Mouse (Mus musculus): ENCODE measurements at regions not wholly inside any gene's neighbourhood (a gene's known extent, or its start where the extent isn't known, plus 50 kb on each side); places are given as distances from the start of the nearest gene placed in this dataset.
A peak's percentile ranks its signal among the peaks of the same experiment; 100 is the strongest.

- DNase-seq = no peak
Measured at GRCm38 (mm10) chr7:82921722-82922121, 54.6 kb downstream of the Mex3b start.

DNA sequence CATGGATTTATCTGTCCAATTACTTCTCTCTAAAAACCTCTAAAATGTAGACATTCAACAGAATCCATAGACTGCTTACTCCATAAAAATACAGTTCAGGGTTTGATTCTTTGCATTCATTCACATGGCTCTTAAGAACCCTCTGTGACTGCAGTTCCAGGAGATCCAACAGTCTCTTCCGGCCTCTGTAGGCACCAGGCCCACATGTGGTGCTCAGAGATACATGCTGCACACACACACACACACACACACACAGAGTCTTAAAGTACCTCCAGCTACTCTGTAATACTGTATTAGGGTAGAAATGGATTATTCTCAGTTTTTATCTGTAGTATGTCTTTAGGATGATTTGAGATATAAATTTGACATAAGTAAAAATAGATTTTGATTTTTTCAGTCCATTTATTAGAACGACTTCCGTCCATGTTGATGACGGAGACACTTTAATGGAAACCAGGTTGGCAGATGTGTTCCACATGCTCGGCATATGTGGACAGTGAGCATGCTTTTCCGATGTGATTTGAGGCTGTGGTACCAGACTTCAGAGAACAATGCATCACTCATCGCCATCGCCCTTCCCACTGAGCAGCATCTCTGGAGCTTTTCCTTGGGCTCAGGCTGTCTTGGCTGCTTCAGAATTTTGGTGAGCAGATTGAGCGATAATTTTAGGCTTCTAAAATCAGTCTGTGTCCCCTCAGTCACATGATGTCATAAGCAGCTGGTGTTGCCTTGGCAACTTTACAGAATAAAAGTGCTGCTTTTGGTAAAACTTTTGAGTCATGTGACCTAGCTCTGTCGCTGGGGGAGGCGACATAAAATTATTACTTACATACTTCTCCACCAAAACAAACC, 56.3 kb downstream of the Mex3b start:
- DNase-seq = peak; percentile 72

GRCm38 (mm10) chr7:82924092-82924491, 57.0 kb downstream of the Mex3b start:
- DNase-seq = no peak

DNA sequence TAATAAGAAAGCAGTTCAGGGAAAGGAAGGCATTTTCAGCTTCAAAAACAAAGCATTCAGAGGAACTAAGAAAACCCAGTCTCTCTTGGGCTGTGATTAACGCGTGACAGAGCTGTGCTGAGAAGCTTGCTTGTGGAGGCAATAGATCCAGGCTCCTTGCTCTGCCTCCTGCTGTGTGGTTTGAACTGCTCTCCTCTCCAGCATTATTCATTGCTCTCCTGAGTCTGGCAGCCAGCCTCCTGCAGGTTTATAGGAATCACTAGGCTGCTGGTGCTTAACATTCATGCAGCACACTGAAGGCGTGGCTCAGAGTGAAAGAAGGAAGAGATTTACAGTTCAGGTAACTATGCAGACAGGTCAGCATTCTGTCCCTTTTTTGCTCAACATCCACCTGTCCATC, 71.2 kb downstream of the Mex3b start:
- no peak for DNase-seq

DNA sequence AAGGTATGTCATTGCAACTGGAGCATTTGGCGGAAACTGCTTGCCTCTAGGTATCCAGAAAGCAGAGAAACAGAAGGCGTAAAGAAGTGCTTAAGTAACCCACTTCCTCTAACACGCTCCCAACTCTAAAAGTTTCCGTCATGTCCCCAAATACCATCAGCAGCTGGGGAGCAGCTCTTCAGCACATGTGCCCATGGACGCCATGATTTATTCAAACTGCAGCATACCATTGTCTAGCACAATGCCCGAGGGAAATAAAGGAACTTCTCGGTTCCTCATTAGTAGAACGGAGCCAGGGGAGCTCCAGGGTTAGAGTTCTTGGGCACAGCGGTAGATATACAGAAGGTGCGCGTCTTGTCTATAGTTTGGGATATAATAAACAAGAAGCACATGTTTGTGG, 72.4 kb downstream of the Mex3b start:
- DNase-seq = no peak

GRCm38 (mm10) chr7:82943376-82943775, 76.2 kb downstream of the Mex3b start:
- DNase-seq = peak; percentile 18

- DNase-seq = no peak
Measured at GRCm38 (mm10) chr7:82943797-82944196, 76.7 kb downstream of the Mex3b start.

- DNase-seq = no peak
Measured at GRCm38 (mm10) chr7:82949372-82949771, 82.2 kb downstream of the Mex3b start.

DNA sequence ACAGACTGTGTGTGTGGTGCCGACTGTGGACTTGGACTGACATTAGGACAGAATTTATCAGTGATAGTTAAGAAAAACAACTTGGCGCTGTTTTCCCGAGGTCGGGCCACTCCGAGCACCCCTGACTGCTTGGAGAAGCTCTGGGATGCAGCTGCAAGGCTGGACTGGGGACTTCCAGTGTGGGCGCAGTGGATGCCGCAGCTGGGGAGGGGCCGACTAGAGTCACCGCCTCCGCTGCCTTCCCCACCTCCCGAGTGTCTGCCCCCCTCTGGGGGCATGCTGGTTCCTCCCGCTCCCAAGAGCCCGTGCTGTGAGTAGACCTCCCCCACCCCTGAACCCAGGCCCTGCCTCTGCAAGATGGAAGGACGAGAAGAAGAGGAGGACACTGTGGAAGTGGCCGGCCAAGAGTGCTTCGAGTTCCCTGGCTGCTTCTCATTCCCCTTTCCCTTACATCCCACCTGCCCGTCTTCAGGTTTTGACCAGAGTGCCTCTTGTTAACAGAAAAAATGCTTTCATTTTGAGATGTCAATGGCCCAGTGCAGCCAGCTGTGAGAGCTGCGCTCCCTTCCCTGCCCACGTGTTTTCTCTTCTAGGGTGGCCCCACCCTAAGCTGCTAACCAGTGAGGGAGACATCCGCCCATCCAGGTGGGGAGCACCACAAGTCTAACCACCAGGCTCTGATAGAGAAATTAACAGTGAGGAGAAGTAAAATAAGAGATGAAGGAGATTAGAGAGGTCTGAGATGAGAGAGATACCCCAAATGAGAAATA, 90.3 kb downstream of the Mex3b start:
- no peak for DNase-seq

DNA sequence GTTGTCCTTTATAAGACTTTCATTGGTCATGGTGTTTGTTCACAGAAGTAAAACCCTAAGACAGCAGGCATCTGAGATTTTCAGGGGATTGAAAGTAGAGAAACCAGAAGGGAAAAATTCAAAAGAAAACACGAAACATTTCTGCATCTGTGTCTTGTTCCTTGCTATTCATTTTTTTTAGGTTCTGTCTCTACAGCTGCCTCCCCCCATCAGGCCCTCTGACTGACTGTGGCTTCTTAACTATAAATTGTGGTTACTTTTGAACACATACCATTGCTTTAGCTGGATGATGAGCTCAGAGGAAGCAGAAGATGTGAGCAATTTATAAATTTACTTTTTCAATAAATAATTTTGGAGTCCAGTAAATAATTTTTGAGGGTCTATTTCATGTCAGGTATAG, 103.5 kb downstream of the Mex3b start:
- no peak for DNase-seq

- no peak for DNase-seq
Measured at GRCm38 (mm10) chr7:82971244-82971643, 104.1 kb downstream of the Mex3b start.

DNA sequence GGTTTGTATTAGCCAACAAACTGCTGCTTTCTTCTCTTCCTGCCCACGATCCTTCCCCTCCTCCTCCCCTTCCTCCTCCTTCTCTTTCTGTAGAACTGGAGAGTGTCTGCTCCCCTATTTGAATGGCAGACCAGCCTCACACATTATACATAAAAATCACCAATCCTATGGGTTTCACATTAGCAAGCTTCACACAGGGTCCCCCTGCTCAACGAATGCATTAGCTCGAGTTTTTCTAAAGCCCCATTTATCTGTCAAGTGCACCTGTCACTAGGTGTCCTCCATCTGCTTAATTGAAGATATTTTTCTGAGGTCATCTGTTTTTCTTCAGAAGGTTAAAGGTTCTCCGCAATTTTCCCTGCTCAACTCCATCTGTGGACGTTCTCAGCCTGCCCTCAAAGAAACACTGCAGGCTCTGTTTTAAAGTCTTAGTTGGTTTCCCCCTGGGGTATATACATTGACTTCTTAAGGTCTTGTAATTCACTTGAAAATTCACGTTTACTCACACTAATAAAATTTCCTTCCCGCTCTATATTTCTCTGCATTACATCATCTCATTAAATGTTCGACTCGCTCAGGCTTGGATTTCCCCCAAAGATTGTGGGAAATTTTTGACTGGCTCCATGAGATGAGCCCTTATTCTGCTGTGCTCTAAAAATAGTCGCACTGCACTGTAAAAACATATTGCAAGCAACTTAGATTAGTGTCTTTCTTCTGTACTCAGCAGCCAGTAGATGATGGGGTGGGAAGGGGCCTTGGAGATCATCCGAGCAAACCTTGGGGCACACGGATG, 105.3 kb downstream of the Mex3b start:
- DNase-seq = no peak

- DNase-seq = no peak
Measured at GRCm38 (mm10) chr7:82990708-82991107, 123.6 kb downstream of the Mex3b start.

- DNase-seq = peak; percentile 49
Measured at GRCm38 (mm10) chr7:82993136-82993535, 126.0 kb downstream of the Mex3b start.

DNA sequence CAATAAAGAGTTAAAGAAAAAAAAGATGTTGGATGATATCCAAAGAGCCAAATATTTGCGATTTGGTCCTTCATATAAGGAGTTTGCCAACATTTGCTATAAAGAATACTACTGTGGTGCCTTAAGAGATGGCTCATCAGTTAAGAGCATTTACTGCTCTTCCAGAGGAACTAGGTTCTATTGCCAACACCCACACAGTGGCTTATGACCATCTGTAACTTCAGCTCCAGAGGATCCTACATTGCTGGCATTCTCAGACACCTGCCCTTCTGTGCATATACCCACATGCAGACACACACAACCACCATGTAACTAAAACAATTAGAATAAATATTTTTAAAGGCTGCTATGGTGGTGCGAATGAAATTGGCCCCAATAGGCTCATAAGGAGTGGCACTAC, 131.7 kb downstream of the Mex3b start:
- no peak for DNase-seq

DNA sequence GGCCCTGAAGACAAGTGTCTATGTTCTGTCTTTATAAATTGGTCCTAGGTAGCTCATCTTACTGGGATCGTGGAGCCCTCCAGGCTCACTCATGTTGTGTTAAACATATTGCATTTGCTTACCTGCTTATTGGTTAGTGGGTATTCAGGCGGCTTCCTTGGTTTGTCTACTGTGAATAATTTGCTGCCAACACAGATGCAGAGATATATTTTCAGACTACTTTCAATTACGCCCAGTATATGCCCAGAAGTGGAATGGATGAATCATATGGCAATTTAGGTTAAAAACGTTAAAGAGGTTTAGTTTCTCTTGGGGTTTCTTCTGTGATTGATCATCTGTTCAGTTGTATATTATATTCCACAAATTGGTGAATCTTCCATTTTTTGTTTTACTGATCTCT, 140.4 kb downstream of the Mex3b start:
- no peak for DNase-seq

DNA sequence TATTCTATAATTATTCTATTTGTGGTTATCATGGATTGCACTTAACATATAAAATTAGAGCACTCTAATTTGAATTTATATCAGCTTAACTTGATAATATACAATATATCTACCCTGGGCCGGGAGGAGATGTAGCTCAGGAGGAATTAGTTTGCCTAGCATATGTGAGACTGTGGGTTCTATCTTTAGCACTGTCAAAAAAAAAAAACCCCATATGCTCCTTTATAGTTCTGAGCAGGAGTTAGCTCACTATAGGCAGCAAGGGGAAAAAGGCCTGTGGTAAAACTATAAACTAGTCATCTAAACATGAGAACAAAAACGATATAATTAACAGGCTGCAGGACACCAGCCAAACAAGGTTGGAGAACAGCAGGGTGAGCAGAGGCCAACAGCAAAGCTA, 145.0 kb downstream of the Mex3b start:
- DNase-seq = no peak

DNA sequence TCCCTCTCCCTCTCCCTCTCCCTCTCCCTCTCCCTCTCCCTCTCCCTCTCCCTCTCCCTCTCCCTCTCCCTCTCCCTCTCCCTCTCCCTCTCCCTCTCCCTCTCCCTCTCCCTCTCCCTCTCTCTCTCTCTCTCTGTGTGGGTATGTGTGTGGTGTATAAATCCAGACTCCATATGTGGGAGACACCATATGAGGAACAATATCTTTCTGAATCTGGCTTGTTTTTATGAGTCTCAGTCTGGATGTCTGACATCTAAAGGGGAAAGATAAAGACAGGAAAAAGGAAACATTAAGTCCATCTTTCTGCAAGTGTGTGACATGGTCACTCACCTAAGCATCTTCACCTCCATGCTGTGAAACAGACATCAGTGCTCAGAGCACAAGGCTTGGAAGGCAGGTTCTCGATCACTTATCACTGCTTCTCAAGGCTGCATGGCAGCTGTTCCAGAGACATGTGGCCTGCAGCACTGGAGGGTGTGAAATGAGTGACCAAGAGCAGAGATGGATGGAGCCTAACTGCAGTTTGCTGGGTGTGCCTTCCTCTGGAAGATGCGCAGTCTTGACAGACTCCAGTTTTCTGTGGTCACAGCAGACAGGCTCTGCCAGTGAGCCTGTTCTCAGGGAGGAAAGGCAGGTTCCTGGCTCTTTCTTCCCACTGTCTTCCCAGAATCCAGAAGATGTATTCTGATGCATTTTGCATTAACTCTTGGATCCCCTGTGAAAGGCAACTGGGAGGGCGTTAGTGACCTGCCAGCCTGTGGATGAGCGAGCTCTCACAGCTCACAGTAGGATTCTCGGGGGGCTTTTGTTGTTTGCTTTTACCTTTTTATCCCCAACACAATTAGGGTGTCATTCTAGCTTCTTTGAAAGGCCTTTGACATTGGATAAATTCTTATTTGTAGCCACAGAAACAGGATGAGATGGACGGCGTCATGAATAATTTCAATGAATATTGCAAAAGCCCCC, 147.9 kb downstream of the Mex3b start:
- DNase-seq = peak; percentile 30

- DNase-seq = peak; percentile 29
Measured at GRCm38 (mm10) chr7:83015756-83016155, 148.6 kb downstream of the Mex3b start.

DNA sequence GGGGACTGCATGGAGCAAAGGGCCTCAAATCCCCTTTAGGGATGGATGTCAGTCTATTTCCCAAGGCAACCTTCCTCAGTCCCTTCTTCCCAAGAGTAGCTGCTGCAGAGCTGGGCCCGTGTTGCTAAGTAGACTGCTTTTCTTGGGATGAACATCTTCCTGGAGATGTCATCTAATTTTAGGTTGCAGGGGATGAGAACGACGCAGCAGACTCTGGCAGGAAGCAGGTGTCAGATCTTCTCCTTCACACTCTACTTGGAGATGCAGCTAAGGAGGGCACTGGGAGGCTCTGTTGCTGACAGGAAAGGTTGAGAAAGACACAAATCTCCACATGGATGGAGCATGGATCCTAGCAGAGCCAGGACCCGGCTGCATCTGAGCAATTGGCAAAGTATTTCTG, 149.4 kb downstream of the Mex3b start:
- peak; percentile 25 for DNase-seq

DNA sequence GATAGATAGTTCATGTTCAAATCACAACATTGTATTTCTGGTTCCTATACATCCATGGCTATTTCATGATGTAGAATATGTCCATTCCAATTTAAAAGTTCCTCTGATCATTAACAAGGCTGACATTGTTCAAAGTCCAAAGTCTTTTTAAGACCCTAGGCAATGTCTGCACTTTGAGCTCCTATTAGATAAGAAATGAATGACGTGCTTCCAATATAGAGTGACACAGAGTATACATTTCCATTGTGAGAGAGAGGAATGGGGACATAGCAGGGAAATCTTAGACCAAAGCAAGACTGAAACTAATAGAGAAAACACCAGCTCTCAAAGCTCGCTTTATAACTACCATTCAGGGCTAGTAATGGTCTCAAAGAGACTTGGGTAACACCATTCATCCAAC, 153.5 kb downstream of the Mex3b start:
- no peak for DNase-seq

DNA sequence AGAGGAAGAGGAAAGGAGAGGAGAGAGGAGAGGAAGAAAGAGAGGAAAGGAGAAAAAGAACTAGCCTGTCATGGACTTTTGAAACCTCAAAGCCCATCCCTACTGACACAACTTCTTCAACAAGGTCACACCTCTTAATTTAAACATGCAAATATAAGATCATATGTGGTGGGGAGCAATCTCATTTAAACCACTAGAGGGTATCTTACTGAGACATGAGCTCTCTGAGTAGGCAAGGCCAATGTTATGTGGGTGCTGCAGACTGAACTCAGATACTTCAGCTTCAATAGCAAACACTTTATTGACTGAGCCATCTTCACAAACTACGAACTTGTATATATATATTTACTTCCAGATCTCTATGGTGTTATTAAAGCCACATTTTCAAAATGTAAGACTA, 156.9 kb downstream of the Mex3b start:
- no peak for DNase-seq
